Mouse (Mus musculus): ENCODE data around the gene Jchain. TPM values are rescaled to one million over a fixed set of nuclear protein-coding genes. Genes with fewer than 3 reads are reported as not detected.
A peak's percentile ranks its signal among the peaks of the same experiment; 100 is the strongest.

Gene Jchain
- total and polyA plus RNA-seq, 3 experiments, result 336 to 1,319 (median 477) TPM

- TF ChIP-seq HCFC1 (IDR thresholded peaks at IDR 0.05; ENCODE audit: low read depth, low read length) (peak; percentile 96), CHD1 (IDR thresholded peaks at IDR 0.05; ENCODE audit: low read depth, low read length) (no peak), MAZ (IDR thresholded peaks at IDR 0.05; ENCODE audit: low read depth, low read length) (peak; percentile 97), TCF12 (IDR thresholded peaks at IDR 0.05; ENCODE audit: low read depth, low read length) (peak; percentile 91), GABPA (IDR thresholded peaks at IDR 0.05; ENCODE audit: insufficient replicate concordance, low read depth, low read length) (peak; percentile 39; the same call in 1 of the 2 replicates), ZMIZ1 (IDR thresholded peaks at IDR 0.05; ENCODE audit: low read depth, low read length) (peak; percentile 79), NELFE (IDR thresholded peaks at IDR 0.05; ENCODE audit: low read depth, low read length) (peak; percentile 30; the same call in 1 of the 2 replicates), MXI1 (IDR thresholded peaks at IDR 0.05; ENCODE audit: low read depth, low read length) (no peak; the same call in 1 of the 2 replicates), PAX5 (IDR thresholded peaks at IDR 0.05; ENCODE audit: low read length) (no peak), IRF4 (IDR thresholded peaks at IDR 0.05; ENCODE audit: low read depth, low read length) (peak; percentile 89), NRF1 (IDR thresholded peaks at IDR 0.05; ENCODE audit: low read depth, low read length) (peak; percentile 45), MEF2A (IDR thresholded peaks at IDR 0.05; ENCODE audit: borderline replicate concordance, low read depth, low read length) (peak; percentile 93)
Observed at GRCm38 (mm10) chr5:88554086-88554886, 26.6 kb upstream of the Jchain start, which contains the start of gene Utp3 (continued).

- Histone ChIP-seq H3K27ac (ENCODE audit: insufficient read depth, low read depth) (peak overlapping the region; percentile 79), H3K4me1 (ENCODE audit: control insufficient read depth in 1 of 2, insufficient read depth in 2 of 2) (peaks cover 2 to 3% of the 10 kb centered on the region in 2 experiments; a peak in 3 of 4 replicates), H3K9me3 (replicated peaks; ENCODE audit: low read length) (no peaks in the 10 kb centered on the region), H3K27me3 (replicated peaks) (no peaks in the 10 kb centered on the region), H3K4me3 (replicated peaks in 1 of 3; ENCODE audit: low read depth in 2 of 3, low read length in 2 of 3, poor library complexity in 1 of 3) (peak overlapping the region; percentile 63 to 70 (median 66)), H3K36me3 (replicated peaks in 1 of 2; ENCODE audit: control insufficient read depth in 1 of 2, insufficient read depth in 1 of 2, low read length in 1 of 2) (peaks cover 8 to 23% of the 10 kb centered on the region in 2 experiments), H3K9ac (ENCODE audit: insufficient read depth, low read depth) (peak overlapping the region; percentile 94), H3K4me2 (ENCODE audit: insufficient read depth, low read depth, poor library complexity, severe bottlenecking) (peak overlapping the region; percentile 93), H3K79me2 (replicated peaks; ENCODE audit: control insufficient read depth, extremely low read depth, insufficient read depth, poor library complexity, severe bottlenecking) (peaks cover 40% of the 10 kb centered on the region)
- dilution Hi-C loops (cut with MboI; ENCODE audit: extremely low pct_ligation_motif_present, extremely low pct_unique_long_range_greater_than_20kb, low sequenced_read_pairs), result no loop called here
- TF ChIP-seq ZNF384 (IDR thresholded peaks at IDR 0.05; ENCODE audit: low read depth, low read length) (no peak), KAT2A (IDR thresholded peaks at IDR 0.05; ENCODE audit: insufficient replicate concordance, low read length) (no peak), SIN3A (IDR thresholded peaks at IDR 0.05; ENCODE audit: low read length) (no peak; the same call in 1 of the 2 replicates), CHD1 (IDR thresholded peaks at IDR 0.05; ENCODE audit: low read depth, low read length) (peak; percentile 94; the same call in 1 of the 2 replicates), POLR2A (IDR thresholded peaks at IDR 0.05; ENCODE audit: low read depth, low read length) (no peak; the same call in 1 of the 2 replicates), GABPA (IDR thresholded peaks at IDR 0.05; ENCODE audit: insufficient replicate concordance, low read depth, low read length) (no peak), POLR2AphosphoS2 (IDR thresholded peaks at IDR 0.05; ENCODE audit: low read depth, low read length) (peak; percentile 88; the same call in 1 of the 2 replicates), NRF1 (IDR thresholded peaks at IDR 0.05; ENCODE audit: low read depth, low read length) (no peak), CHD2 (IDR thresholded peaks at IDR 0.05; ENCODE audit: low read length) (peak; percentile 50; the same call in 1 of the 2 replicates), TCF12 (IDR thresholded peaks at IDR 0.05; ENCODE audit: low read depth, low read length) (no peak), EP300 (IDR thresholded peaks at IDR 0.05; ENCODE audit: low read length) (peak; percentile 33; the same call in 1 of the 2 replicates), IRF4 (IDR thresholded peaks at IDR 0.05; ENCODE audit: low read depth, low read length) (0 out of 2 replicates have a peak, but pooled peaks have one; percentile 30), ZMIZ1 (IDR thresholded peaks at IDR 0.05; ENCODE audit: low read depth, low read length) (no peak; the same call in 1 of the 2 replicates), JUN (IDR thresholded peaks at IDR 0.05; ENCODE audit: insufficient read depth, low read depth, low read length) (no peak), MEF2A (IDR thresholded peaks at IDR 0.05; ENCODE audit: borderline replicate concordance, low read depth, low read length) (0 out of 2 replicates have a peak, but pooled peaks have one; percentile 32), E2F4 (IDR thresholded peaks at IDR 0.05; ENCODE audit: insufficient replicate concordance, low read depth, low read length) (peak; percentile 50; the same call in 1 of the 2 replicates), MYC (IDR thresholded peaks at IDR 0.05; ENCODE audit: low read depth, low read length) (0 out of 2 replicates have a peak, but pooled peaks have one; percentile 27), ELF1 (IDR thresholded peaks at IDR 0.05; ENCODE audit: low read depth, low read length) (peak; percentile 31; the same call in 1 of the 2 replicates), ZC3H11A (IDR thresholded peaks at IDR 0.05; ENCODE audit: low read depth, low read length) (no peak), MAZ (IDR thresholded peaks at IDR 0.05; ENCODE audit: low read depth, low read length) (0 out of 2 replicates have a peak, but pooled peaks have one; percentile 57)
- in situ Hi-C loops (cut with MboI; ENCODE audit: low pct_ligation_motif_present, low pct_unique_long_range_greater_than_20kb, low sequenced_read_pairs), result no loop called here
- no peak for DNase-seq (ENCODE audit: extremely low read depth)
Observed at GRCm38 (mm10) chr5:88553271-88554085, 25.8 kb upstream of the Jchain start.

Measured in CH12.LX (cell line).